Mouse (Mus musculus): ENCODE measurements around the gene Gk5.

DNA sequence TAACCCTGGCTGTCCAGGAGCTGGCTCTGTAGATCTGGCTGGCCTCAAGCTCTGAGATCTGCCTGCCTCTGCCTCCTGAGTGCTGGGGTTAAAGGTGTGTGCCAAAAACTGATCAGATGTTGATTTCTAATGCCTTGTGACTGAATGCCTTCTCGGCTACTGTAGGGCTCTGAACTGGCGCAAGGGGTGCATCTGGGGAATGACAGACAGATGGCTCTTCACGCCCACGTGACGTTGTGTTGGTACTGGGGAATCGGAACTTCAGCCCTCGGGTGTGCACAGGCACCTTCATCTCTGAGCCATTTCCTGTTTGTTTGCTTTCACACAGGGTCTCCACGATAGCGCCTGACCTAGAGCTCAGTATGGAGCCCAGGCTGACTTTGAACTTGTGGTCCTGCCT is 19.8 kb downstream of the Gk5 start:
- no peak for TF ChIP-seq POLR2A (IDR thresholded peaks at IDR 0.05; ENCODE audit: insufficient read depth, low read length)
- no peak for TF ChIP-seq CTCF (IDR thresholded peaks at IDR 0.05; ENCODE audit: low read depth, low read length)
- no peak for TF ChIP-seq EP300 (IDR thresholded peaks at IDR 0.05; ENCODE audit: insufficient read depth, low read depth, low read length)
